Mouse (Mus musculus): ENCODE results near the gene Tfec.

The Tfec gene

DNA sequence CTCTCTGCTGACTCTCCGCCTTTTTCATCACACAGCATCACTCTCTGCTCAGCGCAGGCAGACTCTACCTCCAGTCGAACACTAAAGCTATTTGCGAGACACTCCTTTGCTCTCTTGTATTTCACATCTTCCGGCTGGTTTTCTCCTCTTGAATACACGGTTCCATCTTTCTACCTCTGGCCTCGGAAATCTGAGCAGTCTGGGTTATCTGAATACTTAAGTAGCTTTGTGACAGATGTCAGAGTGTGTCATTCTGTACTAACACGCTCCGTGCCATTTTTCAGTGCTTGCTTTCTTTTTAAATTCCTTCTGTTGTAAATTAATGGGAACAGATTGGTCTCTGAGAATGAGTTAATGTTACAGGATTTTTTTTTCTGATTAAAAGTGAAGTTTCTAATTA, 101.3 kb downstream of the Tfec start:
- no peak for DNase-seq (ENCODE audit: low read depth in 2 of 2, low spot score in 2 of 2)

DNA sequence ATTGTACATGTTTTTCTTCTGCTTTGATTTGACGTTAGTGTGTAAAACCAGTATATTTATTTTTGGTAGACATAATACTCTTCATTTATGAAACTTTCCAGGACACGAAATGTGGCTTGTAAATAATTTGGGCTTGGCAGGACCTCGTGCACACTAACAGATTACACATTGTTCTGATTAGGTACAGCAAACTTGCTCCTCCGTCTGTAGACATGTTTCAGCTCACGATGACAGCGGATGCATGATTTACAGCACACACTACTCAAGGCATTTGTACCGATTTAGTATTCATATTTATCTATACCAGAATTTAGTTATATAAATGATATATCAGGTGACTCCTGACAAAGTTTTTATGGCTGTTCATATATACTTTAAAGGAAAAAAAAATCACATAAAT, 104.2 kb downstream of the Tfec start:
- no peak for DNase-seq (ENCODE audit: low read depth in 2 of 2, low spot score in 2 of 2)

DNA sequence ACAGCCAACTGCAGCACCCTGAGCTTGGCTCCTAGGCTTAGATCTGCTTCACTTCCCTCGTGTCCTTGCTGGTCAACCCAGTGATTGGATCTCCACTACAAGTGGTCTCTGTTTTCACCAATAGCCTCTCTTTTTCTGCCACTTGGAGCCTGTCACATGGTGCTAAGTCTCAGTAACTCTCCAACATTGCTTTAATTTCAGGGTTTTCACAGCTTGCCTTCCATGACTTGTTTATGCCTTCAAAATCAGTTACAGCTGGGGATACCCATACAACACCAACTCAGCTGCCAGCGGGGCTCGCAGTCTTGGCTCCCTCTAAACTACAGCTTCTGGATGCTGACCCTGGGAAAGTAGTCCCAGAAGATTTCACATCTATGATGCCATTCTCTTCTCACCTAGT, 113.1 kb downstream of the Tfec start:
- no peak for DNase-seq (ENCODE audit: low read depth in 2 of 2, low spot score in 2 of 2)

Data from CD8-positive naive resting alpha-beta T cell, adult 2 months (primary cell).